Mouse (Mus musculus): ENCODE measurements around the gene Ccdc162.
"Not testable (repeated sequence)": the region's sequence is repeated elsewhere in the genome, so short reads cannot be mapped to it uniquely, and the experiment has no call there.

The Ccdc162 gene

DNA sequence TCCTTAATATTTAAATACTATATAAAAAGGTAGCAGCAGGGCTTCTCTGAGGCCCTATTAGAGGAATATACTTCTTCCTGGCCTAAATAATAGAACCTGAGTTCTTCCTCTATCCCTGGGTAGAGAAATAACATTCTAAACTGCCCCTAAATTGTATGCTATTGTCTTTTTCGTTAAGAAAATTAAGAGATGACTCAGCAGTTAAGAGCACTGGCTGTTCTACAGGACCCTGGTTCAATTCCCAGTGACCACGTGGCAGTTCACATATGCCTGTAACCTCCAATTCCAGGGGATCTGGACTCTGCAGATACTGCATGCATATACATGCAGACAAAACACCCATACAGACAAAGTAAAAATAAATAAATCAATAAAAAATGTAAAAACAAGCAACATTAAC is 172.6 kb downstream of the Ccdc162 start:
- in situ Hi-C loops (cut with MboI; ENCODE audit: low sequenced_read_pairs), result no loop called here

DNA sequence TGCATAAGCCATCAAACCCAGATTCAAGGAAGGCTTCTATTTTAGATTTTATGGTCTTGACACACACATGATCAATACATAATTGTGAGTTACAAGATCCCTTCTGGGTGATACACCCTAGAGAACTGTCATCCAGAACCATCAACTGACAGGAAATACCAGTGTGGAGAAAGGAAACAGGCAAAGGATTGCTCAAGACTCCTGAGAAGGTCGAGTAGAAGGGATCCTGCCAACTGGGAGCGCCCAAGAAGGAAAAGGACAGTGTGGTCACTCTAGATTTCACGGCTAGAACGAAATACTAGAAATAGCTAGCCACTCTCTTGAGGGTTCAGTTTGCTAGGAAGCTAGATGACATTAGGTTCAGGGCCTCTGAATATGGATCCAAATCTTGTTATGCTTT is 173.0 kb downstream of the Ccdc162 start:
- in situ Hi-C loops (cut with MboI; ENCODE audit: low sequenced_read_pairs), result no loop called here

DNA sequence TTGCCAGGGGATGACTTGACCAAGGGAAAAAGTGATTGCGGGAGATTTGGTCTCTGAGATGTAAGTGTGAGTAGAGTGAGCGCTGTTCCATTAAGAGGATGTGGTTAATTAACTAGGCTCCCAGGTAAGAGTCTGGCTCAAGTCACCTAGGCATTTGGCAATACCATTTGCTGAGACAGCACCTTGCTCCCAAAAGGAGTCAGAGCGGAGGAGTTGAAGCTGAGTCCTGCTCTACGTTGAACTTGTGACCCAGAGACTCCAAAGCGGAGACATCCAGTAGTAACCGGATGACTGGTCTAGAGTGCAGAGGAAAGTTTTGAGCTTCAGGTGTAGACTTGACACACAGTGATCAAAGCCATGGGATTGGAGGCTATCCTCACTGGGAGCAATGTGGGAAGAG is 174.4 kb downstream of the Ccdc162 start:
- in situ Hi-C loops (cut with MboI; ENCODE audit: low sequenced_read_pairs), result no loop called here

DNA sequence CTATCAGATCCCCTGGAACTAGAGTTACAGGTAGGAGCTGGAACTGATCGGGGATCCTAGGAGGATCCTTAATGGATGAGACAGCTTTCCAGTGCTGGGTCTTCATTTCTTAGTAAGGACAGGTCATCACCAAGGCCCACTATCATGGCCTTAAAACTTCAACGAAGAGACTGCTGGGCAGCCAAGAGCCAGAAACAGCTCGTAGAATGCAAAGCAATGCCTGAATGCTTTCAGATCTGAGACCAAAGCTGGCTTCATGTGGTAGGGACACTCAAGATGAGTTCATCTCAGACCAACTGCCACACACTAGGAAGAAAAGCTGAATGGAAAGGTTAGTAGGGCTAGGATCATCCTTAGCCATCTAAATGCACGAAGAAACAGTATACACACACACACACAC is 177.4 kb downstream of the Ccdc162 start:
- in situ Hi-C loops (cut with MboI; ENCODE audit: low sequenced_read_pairs), result no loop called here

DNA sequence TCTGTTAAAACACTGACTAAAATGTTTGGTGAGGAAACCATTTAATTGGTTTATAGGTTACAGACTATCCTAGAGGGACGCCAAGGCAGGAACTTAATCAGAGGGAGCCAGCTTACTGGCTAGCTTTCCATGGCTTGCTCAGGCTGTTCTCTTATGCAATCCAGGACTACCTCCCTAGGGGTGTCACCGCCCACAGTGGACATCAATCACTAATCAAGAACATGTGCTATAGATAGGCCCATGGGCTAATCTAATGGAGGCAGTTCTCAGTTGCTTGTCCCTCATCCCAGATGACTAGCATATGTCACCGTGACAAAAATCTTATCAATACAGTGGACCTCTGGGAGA is 178.5 kb downstream of the Ccdc162 start:
- in situ Hi-C loops (cut with MboI; ENCODE audit: low sequenced_read_pairs), result no loop called here

DNA sequence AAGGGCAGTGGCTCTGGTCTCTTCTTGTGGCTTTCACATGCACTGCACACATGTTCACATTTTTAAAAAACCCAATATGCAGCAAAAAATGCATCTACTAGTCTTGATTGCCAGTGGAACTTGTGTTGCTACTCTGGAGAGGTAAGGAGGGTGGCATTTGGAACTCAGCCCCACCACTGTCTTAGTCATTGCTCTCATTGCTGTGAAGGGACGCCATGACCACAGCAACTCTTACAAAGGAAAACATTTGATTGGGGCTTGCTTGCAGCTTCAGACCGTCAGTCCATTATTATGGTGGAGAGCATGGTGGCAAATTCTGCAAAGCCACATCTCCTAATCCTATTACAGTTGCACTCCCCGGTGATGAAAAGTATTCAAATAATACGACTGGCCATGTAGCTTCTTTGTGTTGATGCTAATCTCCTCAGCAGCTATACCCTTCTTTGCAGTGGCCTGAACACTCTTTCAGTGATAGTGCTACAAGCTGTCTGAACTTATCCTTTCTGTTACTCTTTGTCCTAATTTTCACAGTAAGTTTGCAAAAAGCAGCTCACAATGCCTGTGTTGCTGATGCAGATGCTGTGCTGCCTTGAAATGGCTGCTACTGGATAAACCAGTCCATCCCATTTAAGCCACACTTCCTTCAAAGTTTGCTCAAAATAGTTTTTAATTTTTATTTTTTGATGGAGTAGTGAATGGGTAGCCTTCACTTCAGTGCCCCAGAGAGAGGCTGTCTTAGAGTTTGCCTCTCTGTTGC is 179.0 kb downstream of the Ccdc162 start:
- in situ Hi-C loops (cut with MboI; ENCODE audit: low sequenced_read_pairs), result no loop called here

DNA sequence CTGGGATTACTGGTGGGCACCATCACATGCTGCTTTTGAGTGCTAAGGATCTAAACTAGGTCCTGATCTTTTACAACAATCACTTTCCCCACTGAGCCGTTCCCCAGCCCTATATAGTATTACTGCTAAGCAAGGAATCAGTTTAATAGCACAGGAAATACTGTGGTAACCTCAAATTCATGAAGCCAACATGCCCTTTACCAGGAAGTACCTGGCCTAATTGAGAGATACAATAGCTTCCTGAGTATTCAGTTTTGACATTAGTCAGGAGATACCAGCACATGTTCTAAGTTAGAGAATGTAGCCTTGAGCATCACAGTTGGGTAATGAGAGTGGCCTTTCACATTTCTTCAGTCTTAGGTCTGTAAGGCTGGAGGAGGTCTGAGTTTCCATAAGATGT is 179.7 kb downstream of the Ccdc162 start:
- in situ Hi-C loops (cut with MboI; ENCODE audit: low sequenced_read_pairs), result no loop called here

GRCm38 (mm10) chr10:41535991-41536390 is 180.4 kb downstream of the Ccdc162 start:
- in situ Hi-C loops (cut with MboI; ENCODE audit: low sequenced_read_pairs), result no loop called here

- in situ Hi-C loops (cut with MboI; ENCODE audit: low sequenced_read_pairs), result no loop called here
These were observed 186.5 kb downstream of the Ccdc162 start for GRCm38 (mm10) chr10:41529972-41530371.

GRCm38 (mm10) chr10:41525696-41526095 is 190.7 kb downstream of the Ccdc162 start:
- in situ Hi-C loops (cut with MboI; ENCODE audit: low sequenced_read_pairs), result no loop called here

DNA sequence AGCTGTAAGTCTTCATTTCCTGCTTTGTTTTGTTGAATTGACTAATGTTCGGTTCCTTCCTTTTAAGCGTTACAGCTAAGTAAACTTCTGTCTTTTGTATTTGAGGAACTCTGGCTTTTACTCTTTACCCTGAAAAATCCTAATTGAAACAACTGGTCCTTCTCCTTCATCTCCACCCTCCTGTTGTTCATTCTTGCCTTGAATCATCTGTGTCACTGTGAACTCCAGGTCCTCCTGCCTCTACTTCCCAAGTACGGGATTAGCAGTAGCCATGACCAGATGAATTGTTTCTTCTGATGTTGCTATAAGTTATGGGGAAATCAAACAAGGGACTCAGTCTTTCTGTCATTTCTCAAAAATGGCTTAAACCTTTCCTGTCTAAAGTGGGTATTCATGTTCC is 193.0 kb downstream of the Ccdc162 start:
- in situ Hi-C loops (cut with MboI; ENCODE audit: low sequenced_read_pairs), result no loop called here

DNA sequence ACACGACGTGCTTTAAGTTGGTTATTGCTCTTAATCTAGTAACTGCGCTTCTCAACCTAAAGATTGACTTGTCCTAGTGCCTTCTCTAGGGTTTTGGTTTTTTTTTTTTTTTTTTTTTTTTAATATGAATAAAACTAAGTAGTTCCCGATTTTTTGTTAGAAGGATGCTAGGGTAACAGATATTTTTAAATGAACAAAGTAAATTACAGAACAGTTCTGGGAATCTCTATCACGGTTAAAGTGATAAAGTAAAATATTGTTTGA is 196.1 kb downstream of the Ccdc162 start:
- in situ Hi-C loops (cut with MboI; ENCODE audit: low sequenced_read_pairs), result no loop called here

DNA sequence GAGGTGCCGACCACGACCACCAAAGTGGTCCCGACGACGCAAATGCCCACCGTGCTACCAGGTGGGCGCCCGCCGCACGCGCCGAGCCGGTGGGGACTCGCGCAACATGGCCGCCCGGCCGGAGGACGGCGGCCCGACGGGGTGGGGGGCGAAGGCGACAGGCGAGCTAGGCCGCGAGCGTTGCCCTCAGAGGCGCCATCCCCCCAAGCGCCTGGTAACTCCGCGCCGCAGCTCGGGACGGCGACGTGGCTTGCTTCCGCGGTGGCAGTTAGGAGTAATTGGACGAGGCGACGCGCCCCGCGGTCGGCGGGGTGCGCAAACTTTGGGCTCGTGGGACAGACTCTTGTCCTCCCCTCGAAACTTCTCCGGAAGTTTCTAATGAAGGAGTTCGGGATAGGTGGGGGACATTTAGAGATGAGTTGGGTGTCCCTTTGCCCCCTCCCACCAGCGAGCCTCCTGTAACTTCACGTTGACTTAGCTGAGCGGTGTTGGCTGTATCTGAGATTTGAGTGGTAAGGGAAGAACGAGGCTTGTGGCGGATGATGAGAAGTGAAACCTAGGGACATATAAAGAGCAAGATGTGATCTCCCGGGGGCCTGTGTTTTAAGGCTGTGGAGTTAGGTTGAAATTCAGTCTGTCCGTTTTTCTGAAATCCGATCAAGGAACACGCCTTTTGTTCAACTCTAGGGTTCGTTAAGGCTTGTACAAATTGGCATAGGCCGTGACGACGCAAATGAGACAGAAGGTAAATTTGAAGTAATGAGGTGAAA is 196.6 kb downstream of the Ccdc162 start:
- in situ Hi-C loops (cut with MboI; ENCODE audit: low sequenced_read_pairs), result loop anchor here (5.0 to 10.0 kb wide), 2 partner anchors 162 to 775 kb away; no protein-coding TSS in a partner anchor

DNA sequence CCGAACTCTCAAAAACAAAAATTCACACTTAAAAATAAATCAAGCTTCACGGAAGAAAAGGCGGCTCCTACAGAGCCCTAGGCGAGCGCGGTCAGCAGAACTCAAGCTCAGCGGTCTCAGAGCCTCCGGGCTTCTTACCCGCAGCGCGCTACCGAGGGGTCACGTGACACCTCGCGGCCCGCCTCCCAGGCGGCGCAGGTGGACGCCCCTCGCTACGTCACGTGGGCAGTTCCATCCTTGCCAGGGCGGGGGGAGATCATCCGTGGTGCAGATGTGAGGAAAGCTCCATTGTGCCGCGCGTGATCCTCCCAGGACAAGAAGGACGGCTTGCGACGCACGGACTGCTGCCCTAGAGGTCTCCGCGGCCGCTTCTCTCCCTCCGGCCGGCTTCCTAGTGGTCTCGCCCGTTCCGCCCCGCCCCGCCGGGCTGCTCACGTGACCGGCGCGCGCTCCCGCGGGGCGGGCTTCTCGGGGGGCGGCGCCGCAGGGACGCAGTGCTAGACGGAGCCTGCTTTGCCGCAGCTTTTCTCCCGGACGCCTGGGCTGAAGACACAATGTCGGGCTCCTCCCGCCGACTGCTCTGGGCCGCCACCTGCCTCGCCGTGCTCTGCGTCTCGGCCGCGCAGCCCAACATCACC is 197.3 kb downstream of the Ccdc162 start, which contains the start of gene Cd164:
Gene Cd164, plus strand, starts transcription at position 434 of the 638 bp plus-strand sequence.
- in situ Hi-C loops (cut with MboI; ENCODE audit: low sequenced_read_pairs), result loop anchor here (5.0 to 10.0 kb wide), 2 partner anchors 163 to 776 kb away; no protein-coding TSS in a partner anchor

DNA sequence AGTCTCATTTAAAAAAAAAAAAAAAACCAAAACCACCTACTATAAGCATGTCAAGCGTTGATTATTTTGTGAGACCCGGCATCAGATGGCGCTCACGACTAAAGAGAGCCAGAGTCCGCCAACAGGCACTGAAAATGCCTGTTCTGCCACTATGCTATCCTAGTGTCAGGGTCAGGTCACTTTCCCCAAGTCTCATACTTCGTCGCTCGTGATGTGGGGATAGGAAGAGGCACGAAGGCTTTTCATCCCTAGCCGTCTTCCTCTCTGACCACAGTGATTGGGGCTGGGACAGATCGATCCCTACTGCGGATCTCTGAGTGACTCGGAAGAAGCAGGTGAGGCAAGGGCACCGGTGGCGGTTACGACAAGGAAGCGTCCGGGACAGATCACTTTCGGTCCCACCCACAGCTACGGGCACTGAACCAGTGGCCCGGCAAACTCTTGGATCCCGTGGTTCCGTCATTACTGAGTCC is 197.9 kb downstream of the Ccdc162 start:
- in situ Hi-C loops (cut with MboI; ENCODE audit: low sequenced_read_pairs), result loop anchor here (5.0 to 10.0 kb wide), 2 partner anchors 164 to 776 kb away; no protein-coding TSS in a partner anchor

DNA sequence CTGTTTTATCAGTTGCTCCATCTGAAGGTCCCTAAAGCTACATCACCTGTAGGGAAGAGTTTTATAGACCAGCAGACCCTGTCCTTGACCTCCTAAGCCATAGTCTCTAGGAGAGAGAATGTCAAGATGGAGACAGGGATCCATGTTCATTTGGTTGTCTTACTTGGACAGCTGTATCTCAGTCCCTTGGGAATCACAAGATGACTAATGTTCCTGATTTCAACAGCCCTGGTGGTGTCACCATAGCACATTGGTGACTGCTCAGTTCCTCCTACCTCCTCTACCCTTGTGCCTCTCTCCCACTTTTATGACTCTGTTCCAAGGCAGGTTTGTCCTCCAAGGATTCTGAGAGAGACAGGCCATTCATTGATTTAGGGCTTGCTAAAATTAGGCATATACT is 201.5 kb downstream of the Ccdc162 start:
- in situ Hi-C loops (cut with MboI; ENCODE audit: low sequenced_read_pairs), result loop anchor here (5.0 to 10.0 kb wide), 2 partner anchors 167 to 780 kb away; no protein-coding TSS in a partner anchor

GRCm38 (mm10) chr10:41514301-41514700 is 202.1 kb downstream of the Ccdc162 start:
- in situ Hi-C loops (cut with MboI; ENCODE audit: low sequenced_read_pairs), result loop anchor here (10.0 kb wide), 1 partner anchor 780 kb away; no protein-coding TSS in a partner anchor

DNA sequence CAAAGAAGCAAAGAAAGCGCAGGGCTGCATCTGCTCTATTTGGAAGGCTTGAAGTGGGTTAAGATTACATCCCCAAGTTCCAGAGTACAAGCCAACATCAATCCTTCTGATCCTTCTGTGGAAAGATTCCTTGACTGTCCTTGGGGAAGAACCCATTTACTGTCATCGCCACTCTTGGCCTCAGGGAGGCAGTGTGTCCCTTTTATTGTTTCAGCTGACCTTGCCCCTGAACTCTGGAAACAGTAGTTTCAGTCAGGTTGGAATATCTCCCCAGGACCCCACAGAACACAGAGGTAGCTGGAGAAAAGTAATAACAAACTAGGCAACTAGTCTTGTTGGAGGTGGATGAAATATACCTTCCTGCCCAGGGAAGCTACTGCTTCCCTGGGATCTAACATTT is 207.3 kb downstream of the Ccdc162 start:
- in situ Hi-C loops (cut with MboI; ENCODE audit: low sequenced_read_pairs), result no loop called here

DNA sequence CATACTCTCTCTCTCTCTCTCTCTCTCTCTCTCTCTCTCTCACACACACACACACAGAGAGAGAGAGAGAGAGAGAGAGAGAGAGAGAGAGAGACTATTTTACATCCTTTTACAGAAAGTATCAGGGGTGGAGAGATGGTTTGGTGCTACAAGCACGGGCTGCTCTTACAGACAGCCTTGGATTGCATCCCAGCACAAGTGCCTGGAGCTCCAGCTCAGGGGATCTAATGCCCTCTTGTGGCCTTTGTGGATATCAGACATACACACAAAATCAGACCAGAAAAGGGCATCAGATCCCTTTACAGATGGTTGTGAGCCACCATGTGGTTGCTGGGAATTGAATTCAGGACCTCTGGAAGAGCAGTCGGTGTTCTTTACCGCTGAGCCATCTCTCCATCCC is 211.0 kb downstream of the Ccdc162 start:
- in situ Hi-C loops (cut with MboI; ENCODE audit: low sequenced_read_pairs), result not testable (repeated sequence)

DNA sequence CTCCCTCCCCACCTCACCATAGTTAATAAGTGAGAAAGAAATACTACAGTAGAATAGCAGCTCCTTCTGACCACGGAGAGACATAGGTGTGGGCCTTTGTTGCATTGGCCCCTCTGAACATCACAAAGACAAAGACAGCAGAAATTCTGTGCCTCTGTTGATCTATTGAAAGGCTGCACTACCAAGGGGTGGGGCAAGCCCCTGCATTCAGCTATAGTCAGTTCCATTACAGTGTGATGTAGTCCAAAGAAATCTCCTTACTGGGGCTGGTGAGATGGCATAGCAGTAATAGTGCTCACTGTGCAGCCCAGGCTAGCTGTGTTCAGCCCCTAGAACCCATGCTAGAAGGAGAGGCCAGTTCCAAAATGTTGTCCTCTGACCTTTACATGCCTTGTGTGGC is 211.4 kb downstream of the Ccdc162 start:
- in situ Hi-C loops (cut with MboI; ENCODE audit: low sequenced_read_pairs), result no loop called here

DNA sequence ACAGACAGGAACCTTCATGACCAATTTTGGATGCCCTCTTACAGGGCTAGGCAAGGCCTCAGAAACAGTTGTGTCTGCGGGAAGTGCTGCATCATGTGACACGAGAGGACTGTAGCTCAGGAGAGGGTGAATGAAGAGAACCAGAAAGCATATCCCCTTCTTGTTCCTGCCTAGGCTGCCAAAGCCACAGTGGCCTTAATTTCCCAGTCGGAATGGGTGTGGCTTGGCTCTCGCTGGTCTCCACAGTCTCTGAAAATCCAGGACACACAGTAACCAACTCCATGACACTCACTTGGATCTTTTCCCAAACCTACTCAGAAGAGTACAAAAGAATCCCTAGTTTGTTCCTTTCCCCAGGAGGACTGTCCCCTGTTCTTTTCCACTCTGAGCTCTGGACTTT is 215.5 kb downstream of the Ccdc162 start:
- in situ Hi-C loops (cut with MboI; ENCODE audit: low sequenced_read_pairs), result no loop called here

GRCm38 (mm10) chr10:41491111-41491510 is 225.3 kb downstream of the Ccdc162 start:
- in situ Hi-C loops (cut with MboI; ENCODE audit: low sequenced_read_pairs), result no loop called here

Measured in CH12F3 (cell line).